Mouse (Mus musculus) testis, postnatal 14 days (tissue): ENCODE results near the gene Rab13.

Source experiments
- DNase-seq: peaks from one replicate; pipeline ENCODE4 v3.0.0; 2021; ENCODE audit warnings: low spot score

Gene Rab13

DNA sequence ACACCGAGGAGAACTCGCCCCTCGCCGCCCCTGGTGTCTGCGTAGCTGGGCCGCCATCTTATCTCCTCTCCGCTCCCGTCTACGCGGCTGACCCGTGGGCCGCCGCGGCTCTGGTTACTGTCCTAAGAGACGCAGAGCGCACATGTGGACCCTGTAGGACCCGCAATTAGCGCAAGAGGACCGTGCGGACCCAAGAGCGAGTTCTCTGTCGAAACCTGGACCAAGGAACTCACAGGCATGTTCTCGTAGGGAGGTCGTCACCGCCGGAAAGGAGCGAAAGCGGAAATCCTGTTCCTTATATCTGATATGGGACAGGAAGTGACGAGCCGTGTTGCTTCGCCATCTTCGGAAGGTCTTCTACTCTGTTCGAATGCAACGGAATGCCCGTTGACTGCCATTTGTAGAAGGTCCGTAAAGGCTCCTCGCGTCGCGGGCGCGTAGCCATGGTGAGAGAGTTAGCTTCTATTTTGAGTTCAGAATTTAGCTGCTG lies at the start of gene Rab13, which contains the start of gene Rps27:
TSS of gene Rab13 (plus strand) at position 319 of the 490 bp plus-strand sequence.
TSS of gene Rps27 (minus strand) at position 275 of the 490 bp plus-strand sequence.
- peak; percentile 91 for DNase-seq

GRCm38 (mm10) chr3:90179566-90179965 lies 33.9 kb upstream of the Rab13 start:
- DNase-seq = no peak

DNA sequence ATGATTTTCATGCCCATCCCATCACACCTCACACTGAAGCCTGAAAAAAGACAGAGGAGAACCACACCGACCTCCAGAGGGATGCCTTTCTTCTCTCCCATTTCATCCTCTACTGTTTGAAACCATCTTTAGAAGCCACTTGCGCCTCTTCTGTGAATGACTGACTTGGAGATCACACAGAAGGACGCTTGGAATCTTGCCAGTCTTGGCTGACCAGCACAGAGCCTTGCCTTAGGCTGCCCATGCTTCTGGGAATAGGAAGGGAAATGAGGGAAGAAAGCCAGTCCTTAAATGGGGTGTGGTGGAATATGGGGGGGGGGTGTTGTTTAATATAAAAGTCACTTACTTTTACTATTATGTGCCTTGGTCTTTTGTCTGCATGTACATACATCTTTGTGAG lies 29.9 kb upstream of the Rab13 start:
- no peak for DNase-seq

DNA sequence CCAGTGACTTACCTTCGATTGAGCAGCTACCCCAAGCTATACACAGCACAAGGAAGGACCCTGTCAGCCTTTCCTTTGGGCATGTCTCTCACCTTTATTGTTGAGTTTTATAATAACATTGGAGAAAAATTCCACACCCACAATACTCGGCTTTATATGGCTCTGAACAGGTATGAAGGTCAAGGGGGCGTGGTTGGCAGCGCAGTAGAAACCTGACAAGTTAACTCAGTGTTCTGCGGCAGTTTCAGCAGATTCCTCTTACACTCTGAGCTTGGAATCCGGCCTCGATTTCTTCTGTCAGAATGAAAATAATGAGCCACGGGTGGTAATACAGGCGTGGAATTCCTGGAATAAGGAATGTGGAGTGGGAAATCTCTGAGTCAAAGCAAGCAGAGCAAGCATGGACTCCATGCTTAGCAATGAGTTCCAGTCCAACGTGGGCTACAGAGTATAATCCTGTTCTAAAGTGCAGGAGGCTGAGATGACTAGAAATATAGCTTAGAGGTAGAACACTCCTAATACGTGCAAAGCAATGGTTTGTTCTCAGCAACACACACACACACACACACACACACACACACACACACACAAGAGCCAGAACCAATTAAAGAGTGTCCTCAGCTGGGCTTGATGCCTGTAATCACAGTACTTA lies 22.5 kb upstream of the Rab13 start:
- DNase-seq = no peak

DNA sequence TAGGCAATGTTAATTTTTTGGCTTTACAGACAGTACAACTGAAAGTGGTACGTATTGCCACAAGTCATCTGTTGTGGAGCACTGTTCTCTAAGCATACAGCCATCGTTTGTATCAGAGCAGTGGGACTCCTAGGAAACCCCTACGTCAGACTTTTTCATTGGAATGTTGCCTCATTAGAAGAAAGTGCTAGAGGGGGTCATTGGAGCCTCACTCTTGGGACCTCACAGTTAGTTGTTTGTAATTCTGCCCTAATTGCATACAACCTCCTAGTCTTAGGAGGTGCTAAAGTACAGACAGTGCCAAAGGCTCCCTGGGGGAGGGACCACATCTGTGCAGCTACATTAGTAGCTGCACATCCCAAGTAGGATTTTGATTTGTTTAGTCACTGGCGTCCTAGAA lies 18.7 kb upstream of the Rab13 start:
- DNase-seq = no peak

DNA sequence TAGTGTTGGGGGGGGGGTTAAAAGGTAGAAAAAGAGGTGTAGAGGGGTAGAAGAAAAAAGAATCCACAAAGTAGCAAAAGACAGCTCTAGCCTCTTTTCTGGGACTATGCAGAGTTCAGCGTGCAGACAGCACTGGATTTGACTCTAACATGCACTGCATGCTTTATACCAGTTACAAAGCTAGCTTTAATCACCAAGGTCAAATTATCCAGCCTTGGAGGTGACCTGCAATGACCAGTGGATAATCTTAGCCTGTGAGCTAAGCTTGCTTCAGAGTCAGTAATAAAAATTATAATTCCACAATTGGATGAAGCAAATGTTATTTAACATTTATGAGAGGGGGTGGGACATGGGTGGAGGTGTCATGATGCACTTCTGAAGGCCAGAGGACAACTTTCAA lies 17.9 kb upstream of the Rab13 start:
- DNase-seq = no peak

DNA sequence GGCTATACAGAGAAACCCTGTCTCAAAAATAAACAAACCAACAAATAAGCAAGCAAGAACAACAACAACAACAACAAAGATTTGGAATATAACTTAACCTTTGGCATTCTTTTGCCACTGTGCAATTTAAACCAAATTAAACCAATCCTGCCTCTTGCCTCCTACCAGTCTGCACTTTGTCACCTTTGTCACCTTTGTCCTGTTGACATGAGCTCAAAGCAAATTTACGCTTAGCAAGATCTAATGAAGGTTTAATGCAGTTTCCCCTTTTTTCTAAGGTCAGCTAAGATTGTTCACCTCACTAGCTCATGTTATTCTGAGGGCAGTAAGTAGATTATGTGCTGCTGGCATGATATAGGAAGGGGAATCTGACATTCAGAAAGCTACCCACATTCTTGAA lies 15.9 kb upstream of the Rab13 start:
- no peak for DNase-seq

GRCm38 (mm10) chr3:90202884-90203283 lies 10.6 kb upstream of the Rab13 start:
- DNase-seq = no peak

DNA sequence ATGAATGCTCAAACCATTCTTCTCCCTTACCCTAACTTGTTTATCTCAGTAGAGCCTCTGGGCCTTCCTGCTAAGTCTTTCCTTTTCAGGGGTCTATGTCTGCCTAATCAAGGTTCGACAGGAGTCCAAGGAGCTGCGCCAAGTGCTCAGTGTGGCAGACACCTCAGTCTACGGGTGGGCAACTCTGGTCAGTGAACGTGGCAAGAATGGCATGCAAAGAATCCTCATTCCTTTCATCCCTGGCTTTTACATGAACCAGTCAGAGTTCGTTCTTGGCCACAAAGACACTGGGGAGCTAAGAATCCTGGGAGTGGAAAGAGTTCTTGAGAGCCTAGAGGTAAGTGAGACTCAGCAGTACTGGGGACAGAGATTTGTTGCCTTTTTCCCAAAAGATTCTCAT lies 9.9 kb upstream of the Rab13 start:
- DNase-seq = no peak

DNA sequence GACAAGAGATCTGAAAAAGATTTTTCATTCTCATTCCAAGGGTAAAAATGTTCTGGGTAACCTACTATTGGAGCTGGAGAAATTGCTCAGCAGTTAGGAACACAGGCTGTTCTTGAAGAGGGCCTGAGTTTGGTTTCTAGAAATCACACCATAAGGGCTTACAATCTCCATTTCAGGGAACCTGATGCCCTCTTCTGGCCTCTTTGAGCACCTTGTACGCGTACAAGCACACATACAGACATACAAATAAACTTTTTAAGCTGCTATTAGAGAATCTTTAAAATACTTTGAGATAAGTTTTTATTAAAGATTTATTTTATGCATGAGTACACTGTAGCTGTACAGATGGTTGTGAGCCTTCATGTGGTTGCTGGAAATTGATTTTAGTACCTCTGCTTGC lies 8.9 kb upstream of the Rab13 start:
- DNase-seq = no peak

DNA sequence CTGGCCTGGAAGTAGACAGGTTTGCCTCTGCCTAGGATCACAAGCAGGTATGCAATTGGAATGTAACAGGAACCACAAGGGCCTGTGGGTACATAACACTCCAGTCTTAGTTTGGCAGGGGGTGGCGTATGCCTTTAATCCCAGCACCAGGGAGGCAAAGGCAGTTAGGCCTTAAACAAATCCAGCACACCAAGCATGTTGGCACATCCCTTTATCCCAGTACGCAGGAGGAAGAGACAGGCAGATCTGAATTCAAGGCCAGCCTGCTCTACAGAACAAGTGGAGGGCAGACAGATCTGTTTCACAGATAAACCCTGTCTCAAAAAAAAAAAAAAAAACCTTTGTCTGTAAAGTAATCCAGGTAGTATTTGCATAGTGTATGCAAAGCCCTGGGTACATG lies 4.8 kb upstream of the Rab13 start:
- DNase-seq = no peak

GRCm38 (mm10) chr3:90209908-90210566 lies 3.5 kb upstream of the Rab13 start:
- DNase-seq = no peak

DNA sequence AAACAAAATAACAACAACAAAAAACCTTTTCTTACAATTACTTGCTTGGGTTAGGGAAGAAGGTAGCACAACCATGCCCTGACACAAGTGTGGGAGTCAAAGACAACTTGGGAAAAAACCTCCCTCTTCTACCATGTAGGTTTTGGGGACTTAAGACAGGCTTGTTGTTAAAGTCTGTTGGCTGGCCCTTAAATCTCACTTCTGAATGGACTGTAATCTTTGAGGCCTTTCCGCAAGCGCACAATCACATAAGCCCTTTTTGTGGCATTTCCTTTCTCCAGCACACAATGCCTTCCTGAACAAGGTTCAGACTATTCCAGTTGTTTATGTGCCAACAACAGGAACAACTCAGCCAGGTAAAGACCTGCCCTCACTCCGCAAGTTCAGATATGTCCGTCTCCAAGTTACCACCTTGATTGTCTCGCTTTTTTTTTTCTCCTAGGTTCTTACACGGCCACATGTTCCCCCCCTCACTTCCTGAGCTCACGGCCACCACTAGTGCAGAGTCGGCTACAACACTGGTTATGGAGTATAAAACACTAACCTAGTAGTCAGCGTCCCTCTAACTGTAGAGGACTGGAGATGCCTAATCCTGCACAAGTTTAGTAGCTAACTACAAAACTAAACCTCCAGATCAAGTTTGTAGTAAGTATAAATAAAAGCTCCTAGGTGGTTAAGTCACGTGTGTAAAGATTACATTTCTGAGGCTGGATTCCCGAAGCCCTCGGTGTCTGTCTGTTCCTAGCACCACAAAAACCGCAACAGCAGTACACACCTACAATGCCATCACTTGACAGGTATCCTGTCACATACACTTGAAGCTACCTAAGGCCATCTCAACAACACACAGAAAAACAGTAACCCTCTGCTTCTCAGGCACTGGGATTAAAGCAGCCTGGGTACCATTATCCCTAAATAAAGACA lies 1.8 kb upstream of the Rab13 start:
- DNase-seq = no peak

DNA sequence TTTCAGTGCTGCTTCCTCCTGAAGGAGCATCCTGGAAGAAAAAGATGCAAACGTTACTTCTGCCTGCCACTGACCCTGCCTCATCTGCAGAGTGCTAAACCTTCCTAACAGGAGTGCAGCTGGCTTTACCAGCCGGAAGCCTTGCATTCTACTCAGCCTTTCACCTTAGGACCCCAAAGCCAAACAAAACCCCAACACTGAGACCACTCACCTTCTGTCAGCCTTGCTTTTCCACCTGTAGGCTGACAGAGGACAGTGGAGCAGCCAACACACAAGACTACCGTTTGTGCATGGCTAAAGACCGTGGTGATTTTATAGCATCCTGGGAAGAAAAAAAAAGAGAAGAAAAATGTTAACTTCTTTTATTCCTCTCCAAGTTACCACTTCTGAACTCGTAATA lies 772 bp upstream of the Rab13 start:
- no peak for DNase-seq

- DNase-seq = no peak
These were observed 625 bp downstream of the Rab13 start for GRCm38 (mm10) chr3:90213956-90214684.

- no peak for DNase-seq
These were observed 2.4 kb downstream of the Rab13 start for GRCm38 (mm10) chr3:90215825-90216380.

GRCm38 (mm10) chr3:90220088-90220487 lies 6.6 kb downstream of the Rab13 start:
- DNase-seq = no peak

GRCm38 (mm10) chr3:90220531-90220951 lies 7.0 kb downstream of the Rab13 start:
- DNase-seq = peak; percentile 74

GRCm38 (mm10) chr3:90221123-90221522 lies 7.6 kb downstream of the Rab13 start:
- no peak for DNase-seq

- no peak for DNase-seq
These were observed 9.0 kb downstream of the Rab13 start for GRCm38 (mm10) chr3:90222455-90222854.

DNA sequence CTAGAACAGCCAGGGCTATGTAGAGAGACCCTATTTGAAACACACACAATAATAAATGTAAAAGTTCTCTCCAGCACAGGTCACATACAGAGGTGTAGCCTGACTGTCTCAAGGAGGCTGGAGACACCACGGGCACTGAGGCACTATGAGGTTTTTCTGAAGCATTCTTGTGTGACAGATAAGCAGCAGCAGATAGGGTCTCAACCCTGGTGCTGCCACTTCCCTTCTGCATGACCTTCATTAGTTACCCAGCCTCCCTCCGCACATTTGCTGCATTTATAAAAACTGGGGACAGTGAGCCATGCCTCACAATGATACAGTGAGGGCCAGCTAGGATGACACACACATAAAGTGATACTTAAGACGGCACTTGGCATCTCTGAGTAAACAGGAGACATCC lies 9.4 kb downstream of the Rab13 start:
- DNase-seq = no peak

DNA sequence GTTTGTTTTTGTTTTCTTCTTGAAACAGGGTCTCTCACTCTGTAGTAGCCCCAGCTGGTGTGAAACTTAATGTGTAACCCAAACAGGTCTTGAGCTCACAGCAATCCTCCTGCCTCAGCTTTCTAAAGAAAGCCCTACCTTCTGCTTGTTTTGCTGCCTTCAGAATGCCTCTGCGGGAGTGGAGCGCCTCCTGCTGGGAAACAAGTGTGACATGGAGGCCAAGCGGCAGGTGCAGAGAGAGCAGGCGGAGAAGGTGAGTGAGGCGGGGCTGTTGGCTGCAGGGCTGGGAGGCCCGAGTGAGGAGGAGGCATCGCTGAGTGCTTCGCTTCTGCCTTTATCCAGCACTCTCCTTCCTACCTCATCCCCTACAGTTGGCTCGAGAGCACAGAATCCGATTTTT lies 10.8 kb downstream of the Rab13 start:
- no peak for DNase-seq
